Mouse (Mus musculus): Measurements from ENCODE around the gene Dazap1.

Gene Dazap1

GRCm38 (mm10) chr10:80323261-80324119, 62.2 kb downstream of the Dazap1 start:
- DNase-seq (ENCODE audit: low read depth, low spot score) = peak; percentile 55

GRCm38 (mm10) chr10:80324120-80325037, 63.1 kb downstream of the Dazap1 start:
- DNase-seq (ENCODE audit: low read depth, low spot score) = no peak

- DNase-seq (ENCODE audit: low read depth, low spot score) = no peak
These were observed 63.8 kb downstream of the Dazap1 start for GRCm38 (mm10) chr10:80325045-80325444.

- peak; percentile 100 for DNase-seq (ENCODE audit: low read depth, low spot score)
These were observed 68.2 kb downstream of the Dazap1 start, which contains the start of the genes Pcsk4 and Reep6 for GRCm38 (mm10) chr10:80329273-80330081. Pcsk4 (minus strand) TSS chr10:80329498. Reep6 (plus strand) TSS chr10:80329953.

- DNase-seq (ENCODE audit: low read depth, low spot score) = no peak
These were observed 68.8 kb downstream of the Dazap1 start for GRCm38 (mm10) chr10:80330084-80330483.

- DNase-seq (ENCODE audit: low read depth, low spot score) = no peak
These were observed 69.6 kb downstream of the Dazap1 start for GRCm38 (mm10) chr10:80330888-80331287.

- DNase-seq (ENCODE audit: low read depth, low spot score) = no peak
These were observed 70.6 kb downstream of the Dazap1 start for GRCm38 (mm10) chr10:80331636-80332524.

GRCm38 (mm10) chr10:80332525-80332989, 71.3 kb downstream of the Dazap1 start:
- no peak for DNase-seq (ENCODE audit: low read depth, low spot score)

- DNase-seq (ENCODE audit: low read depth, low spot score) = no peak
These were observed 75.0 kb downstream of the Dazap1 start for GRCm38 (mm10) chr10:80336263-80336662.

Data from ZHBTc4 (cell line).